Mouse (Mus musculus) hindbrain, embryonic 14.5 days (tissue): ENCODE measurements around the gene Mga. TPM values are rescaled to one million over a fixed set of nuclear protein-coding genes. Genes with fewer than 3 reads are reported as not detected.

Experiments used
- ATAC-seq: fragments of 200-750 bp; cut with Nextera tagmentation; 2 replicates; pipeline ENCODE4 v1.8.0; 2017; ENCODE audit warnings: moderate number of reproducible peaks, mild to moderate bottlenecking, moderate TSS enrichment, moderate library complexity; ENCODE audit not compliant: low FRiP score
- DNase-seq: peaks from one replicate; pipeline ENCODE4 v3.0.0-alpha.2; 2015; ENCODE audit warnings: low spot score
- H3K27ac ChIP-seq: fragments of 300-500 bp; sonication (generic); 2 replicates; pipeline ENCODE4 v1.5.1; 2014; ENCODE audit warnings: mild to moderate bottlenecking, moderate library complexity
- H3K27me3 ChIP-seq: fragments of 300-500 bp; sonication (generic); 2 replicates; pipeline ENCODE4 v1.6.1; 2014; ENCODE audit warnings: mild to moderate bottlenecking, low read length, mixed read lengths; ENCODE audit not compliant: control insufficient read depth, insufficient read depth
- H3K36me3 ChIP-seq: fragments of 300-500 bp; sonication (generic); replicated peaks from 2 replicates; pipeline ENCODE4 v1.6.1; 2014; ENCODE audit not compliant: control insufficient read depth, insufficient read depth
- H3K4me1 ChIP-seq: fragments of 300-500 bp; sonication (generic); replicated peaks from 2 replicates; pipeline ENCODE4 v1.6.1; 2014; ENCODE audit warnings: antibody characterized with exemption, low read length, mixed read lengths; ENCODE audit not compliant: control insufficient read depth, insufficient read depth
- H3K4me2 ChIP-seq: fragments of 300-500 bp; sonication (generic); replicated peaks from 2 replicates; pipeline ENCODE4 v1.6.1; 2014; ENCODE audit warnings: mild to moderate bottlenecking, moderate library complexity
- H3K4me3 ChIP-seq: fragments of 300-500 bp; sonication (generic); replicated peaks from 2 replicates; pipeline ENCODE4 v1.5.1; 2014; ENCODE audit warnings: mild to moderate bottlenecking, low read length
- H3K9ac ChIP-seq: fragments of 300-500 bp; sonication (generic); 2 replicates; pipeline ENCODE4 v1.6.1; 2014
- H3K9me3 ChIP-seq: fragments of 300-500 bp; sonication (generic); 2 replicates; pipeline ENCODE4 v1.6.1; 2016; ENCODE audit warnings: low read length; ENCODE audit not compliant: control insufficient read depth
- WGBS: fragments of 180-500 bp; shearing (Covaris S2); extraction: QIAGEN DNeasy Blood & Tissue Kit; methylation state at CpG from one replicate; pipeline ENCODE4 v1.1.7; 2014; 5-methylcytosine and 5-hydroxymethylcytosine counted together
- polyA plus RNA-seq: library from polyadenylated mRNA; unstranded; fragments of >200 nt; fragmentation: Nextera tagmentation; extraction: Ambion mirVana; gene quantifications from 2 replicates; pipeline ENCODE4 v1.2.1, GENCODE M21; 2014

The Mga gene
- 34.0 and 35.1 TPM in 2 replicates for polyA plus RNA-seq

GRCm38 (mm10) chr2:119897090-119897732 is at the start of gene Mga:
Gene Mga, plus strand, starts transcription at chr2:119897228.
- H3K27ac ChIP-seq, result peak within 1 kb of the TSS; percentile 92
- H3K27me3 ChIP-seq, result no peaks in the 10 kb centered on the region
- H3K9ac ChIP-seq, result peak within 1 kb of the TSS; percentile 60
- peak; percentile 98 for ATAC-seq
- H3K4me3 ChIP-seq, result peak within 1 kb of the TSS; percentile 52
- H3K9me3 ChIP-seq, result no peaks in the 10 kb centered on the region
- DNase-seq, result peak; percentile 100
- peak within 1 kb of the TSS; percentile 86 for H3K4me2 ChIP-seq
- WGBS, result under 1% methylated on average over 58 of the region's 58 CpGs
- H3K4me1 ChIP-seq, result peaks cover 20% of the 10 kb centered on the region
- H3K36me3 ChIP-seq, result no peaks in the 10 kb centered on the region

GRCm38 (mm10) chr2:119853811-119854210 is 43.2 kb upstream of the Mga start:
- no peak overlapping the region for H3K4me2 ChIP-seq
- 91% methylated on average over 4 of the region's 4 CpGs for WGBS
- H3K9ac ChIP-seq, result no peak overlapping the region
- H3K27me3 ChIP-seq, result no peaks in the 10 kb centered on the region
- ATAC-seq, result no peak
- H3K9me3 ChIP-seq, result no peaks in the 10 kb centered on the region
- no peak overlapping the region for H3K4me3 ChIP-seq
- H3K36me3 ChIP-seq, result no peaks in the 10 kb centered on the region
- no peak for DNase-seq
- no peaks in the 10 kb centered on the region for H3K4me1 ChIP-seq
- no peak overlapping the region for H3K27ac ChIP-seq

GRCm38 (mm10) chr2:119855310-119855850 is 41.6 kb upstream of the Mga start:
- H3K9ac ChIP-seq, result no peak overlapping the region
- H3K4me1 ChIP-seq, result no peaks in the 10 kb centered on the region
- WGBS, result 59% methylated on average over 6 of the region's 6 CpGs
- no peak overlapping the region for H3K4me3 ChIP-seq
- no peaks in the 10 kb centered on the region for H3K36me3 ChIP-seq
- H3K27me3 ChIP-seq, result no peaks in the 10 kb centered on the region
- no peaks in the 10 kb centered on the region for H3K9me3 ChIP-seq
- H3K27ac ChIP-seq, result no peak overlapping the region
- ATAC-seq (no peak), DNase-seq (no peak)
- H3K4me2 ChIP-seq, result no peak overlapping the region

- ATAC-seq (no peak), DNase-seq (no peak)
- Histone ChIP-seq H3K36me3 (no peaks in the 10 kb centered on the region), H3K27ac (no peak overlapping the region), H3K9me3 (no peaks in the 10 kb centered on the region), H3K4me3 (no peak overlapping the region), H3K27me3 (no peaks in the 10 kb centered on the region), H3K9ac (no peak overlapping the region), H3K4me2 (no peak overlapping the region), H3K4me1 (no peaks in the 10 kb centered on the region)
- WGBS, result 84% methylated on average over 2 of the region's 2 CpGs
Measured at GRCm38 (mm10) chr2:119857341-119857740, 39.7 kb upstream of the Mga start.

- WGBS, result 73% methylated on average over 4 of the region's 4 CpGs
- Histone ChIP-seq H3K9ac (no peak overlapping the region), H3K27me3 (0 out of 2 replicates have a peak, but pooled peaks cover under 1% of the 10 kb centered on the region), H3K36me3 (no peaks in the 10 kb centered on the region), H3K27ac (no peak overlapping the region), H3K9me3 (no peaks in the 10 kb centered on the region), H3K4me3 (no peak overlapping the region), H3K4me2 (no peak overlapping the region), H3K4me1 (no peaks in the 10 kb centered on the region)
- DNase-seq (no peak), ATAC-seq (no peak)
Measured at GRCm38 (mm10) chr2:119864484-119864883, 32.5 kb upstream of the Mga start.

GRCm38 (mm10) chr2:119872371-119873104 is 24.5 kb upstream of the Mga start:
- H3K9me3 ChIP-seq, result no peaks in the 10 kb centered on the region
- peaks cover 10% of the 10 kb centered on the region; the same call in 1 of the 2 replicates for H3K4me1 ChIP-seq
- H3K27me3 ChIP-seq, result peaks cover 7% of the 10 kb centered on the region; the same call in 1 of the 2 replicates
- no peaks in the 10 kb centered on the region for H3K36me3 ChIP-seq
- DNase-seq (peak; percentile 79), ATAC-seq (peak; percentile 92)
- peak overlapping the region; percentile 60 for H3K4me3 ChIP-seq
- H3K27ac ChIP-seq, result peak overlapping the region; percentile 92
- under 1% methylated on average over 72 of the region's 73 CpGs for WGBS
- H3K4me2 ChIP-seq, result peak overlapping the region; percentile 92
- H3K9ac ChIP-seq, result peak overlapping the region; percentile 73

GRCm38 (mm10) chr2:119873105-119873464 is 23.9 kb upstream of the Mga start:
- peak overlapping the region; percentile 60 for H3K4me3 ChIP-seq
- peak overlapping the region; percentile 92 for H3K27ac ChIP-seq
- H3K36me3 ChIP-seq, result no peaks in the 10 kb centered on the region
- peaks cover 10% of the 10 kb centered on the region; the same call in 1 of the 2 replicates for H3K4me1 ChIP-seq
- peaks cover 7% of the 10 kb centered on the region; the same call in 1 of the 2 replicates for H3K27me3 ChIP-seq
- ATAC-seq (peak; percentile 94), DNase-seq (peak; percentile 88)
- H3K9me3 ChIP-seq, result no peaks in the 10 kb centered on the region
- under 1% methylated on average over 39 of the region's 39 CpGs for WGBS
- H3K4me2 ChIP-seq, result peak overlapping the region; percentile 92
- peak overlapping the region; percentile 73 for H3K9ac ChIP-seq

GRCm38 (mm10) chr2:119875981-119876380 is 21.0 kb upstream of the Mga start:
- Histone ChIP-seq H3K9ac (no peak overlapping the region), H3K27me3 (no peaks in the 10 kb centered on the region; the same call in 1 of the 2 replicates), H3K4me3 (no peak overlapping the region), H3K36me3 (no peaks in the 10 kb centered on the region), H3K27ac (no peak overlapping the region), H3K9me3 (no peaks in the 10 kb centered on the region), H3K4me2 (no peak overlapping the region), H3K4me1 (peaks cover 10% of the 10 kb centered on the region; the same call in 1 of the 2 replicates)
- no peak for DNase-seq
- ATAC-seq, result no peak

GRCm38 (mm10) chr2:119887201-119887600 is 9.8 kb upstream of the Mga start:
- Histone ChIP-seq H3K36me3 (no peaks in the 10 kb centered on the region), H3K27ac (no peak overlapping the region), H3K4me3 (no peak overlapping the region), H3K9ac (no peak overlapping the region), H3K27me3 (no peaks in the 10 kb centered on the region), H3K4me2 (no peak overlapping the region), H3K9me3 (no peaks in the 10 kb centered on the region), H3K4me1 (no peaks in the 10 kb centered on the region)
- DNase-seq, result no peak
- 96% methylated on average over 3 of the region's 3 CpGs for WGBS
- ATAC-seq, result no peak
